Mouse (Mus musculus) ES-Bruce4 (cell line): Measurements from ENCODE around the gene Gm10570.

Source experiments
- CTCF ChIP-seq: IDR thresholded peaks from one replicate; pipeline ENCODE4 v1.8.1; 2011; ENCODE audit warnings: low read depth, low read length
- EP300 ChIP-seq: IDR thresholded peaks from 2 replicates; pipeline ENCODE4 v1.6.1; 2011; ENCODE audit warnings: low read depth, low read length; ENCODE audit not compliant: insufficient read depth

GRCm38 (mm10) chr4:130264131-130264530 lies 44.3 kb downstream of the Gm10570 start:
- TF ChIP-seq CTCF, result no peak
- no peak for TF ChIP-seq EP300
